Mouse (Mus musculus) lung, embryonic 14.5 days (tissue): ENCODE results near the gene Mrpl50. TPM values are rescaled to one million over a fixed set of nuclear protein-coding genes. Genes with fewer than 3 reads are reported as not detected.
"Not testable (repeated sequence)": the region's sequence is repeated elsewhere in the genome, so short reads cannot be mapped to it uniquely, and the experiment has no call there.

Experiments
- ATAC-seq: fragments of 200-750 bp; cut with Nextera tagmentation; 2 replicates; pipeline ENCODE4 v1.8.0; 2017; ENCODE audit warnings: mild to moderate bottlenecking, moderate TSS enrichment, moderate library complexity; ENCODE audit not compliant: insufficient read depth
- DNase-seq: peaks from one replicate; pipeline ENCODE4 v3.0.0-alpha.2; 2015
- H3K27ac ChIP-seq: fragments of 300-500 bp; sonication (generic); 2 replicates; pipeline ENCODE4 v1.5.1; 2014; ENCODE audit warnings: low read depth, mild to moderate bottlenecking, moderate library complexity
- H3K27me3 ChIP-seq: fragments of 300-500 bp; sonication (generic); 2 replicates; pipeline ENCODE4 v1.6.1; 2014; ENCODE audit warnings: low read length, control low read depth; ENCODE audit not compliant: insufficient read depth
- H3K36me3 ChIP-seq: fragments of 300-500 bp; sonication (generic); 2 replicates; pipeline ENCODE4 v1.6.1; 2014; ENCODE audit warnings: control low read depth; ENCODE audit not compliant: insufficient read depth
- H3K4me1 ChIP-seq: fragments of 300-500 bp; sonication (generic); 2 replicates; pipeline ENCODE4 v1.6.1; 2014; ENCODE audit warnings: antibody characterized with exemption, control low read depth; ENCODE audit not compliant: insufficient read depth
- H3K4me2 ChIP-seq: fragments of 300-500 bp; sonication (generic); 2 replicates; pipeline ENCODE4 v1.6.1; 2014; ENCODE audit warnings: mild to moderate bottlenecking
- H3K4me3 ChIP-seq: fragments of 300-500 bp; sonication (generic); 2 replicates; pipeline ENCODE4 v1.5.1; 2014; ENCODE audit warnings: low read depth, low read length
- H3K9ac ChIP-seq: fragments of 300-500 bp; sonication (generic); 2 replicates; pipeline ENCODE4 v1.6.1; 2014
- H3K9me3 ChIP-seq: fragments of 300-500 bp; sonication (generic); 2 replicates; pipeline ENCODE4 v1.6.1; 2016; ENCODE audit warnings: low read depth, low read length, control low read depth
- CTCF ChIP-seq: IDR thresholded peaks from 2 replicates; pipeline ENCODE4 v1.5.1; 2016; ENCODE audit warnings: antibody characterized with exemption, low read depth
- WGBS: fragments of 180-500 bp; shearing (Covaris S2); extraction: QIAGEN DNeasy Blood & Tissue Kit; methylation state at CpG from one replicate; pipeline ENCODE4 v1.1.7; 2014; 5-methylcytosine and 5-hydroxymethylcytosine counted together
- polyA plus RNA-seq: library from polyadenylated mRNA; unstranded; fragments of >200 nt; fragmentation: Nextera tagmentation; extraction: Ambion mirVana; gene quantifications from 2 replicates; pipeline ENCODE4 v1.2.1, GENCODE M21; 2014

Gene Mrpl50
- polyA plus RNA-seq, 1 experiment from 2014 or later, result 75.2 TPM

DNA sequence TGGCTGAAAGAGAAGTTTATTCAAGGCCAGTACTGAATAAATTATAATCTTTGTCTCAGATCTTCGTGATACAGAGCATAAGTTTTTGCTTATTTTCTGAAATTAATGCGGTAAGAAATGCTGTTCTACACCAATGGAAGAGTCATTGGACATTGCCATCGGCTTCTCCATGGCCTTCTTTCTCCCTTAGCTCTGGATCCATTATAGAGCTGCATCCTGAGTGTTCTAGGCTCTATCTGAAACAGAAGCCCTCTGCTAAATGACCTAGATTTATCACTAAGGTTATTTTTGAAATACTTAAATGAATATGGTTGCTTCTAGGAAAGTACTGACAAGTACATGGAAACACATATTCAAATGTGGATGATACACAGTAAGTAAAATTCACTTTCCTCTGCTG is 14.1 kb upstream of the Mrpl50 start:
- Histone ChIP-seq H3K36me3 (peaks cover 17% of the 10 kb centered on the region), H3K9ac (no peak overlapping the region), H3K27me3 (no peaks in the 10 kb centered on the region), H3K4me1 (no peaks in the 10 kb centered on the region), H3K9me3 (peaks cover 10% of the 10 kb centered on the region; the same call in 1 of the 2 replicates), H3K27ac (no peak overlapping the region), H3K4me3 (no peak overlapping the region), H3K4me2 (no peak overlapping the region)
- DNase-seq, result no peak
- no peak for ATAC-seq
- TF ChIP-seq CTCF, result no peak
- WGBS, result 85% methylated on average over 3 of the region's 3 CpGs

- Histone ChIP-seq H3K4me1 (no peaks in the 10 kb centered on the region), H3K4me2 (peak overlapping the region; percentile 67), H3K27me3 (no peaks in the 10 kb centered on the region), H3K36me3 (peaks cover 10% of the 10 kb centered on the region), H3K9ac (no peak overlapping the region), H3K27ac (no peak overlapping the region), H3K4me3 (peak overlapping the region; percentile 72; the same call in 1 of the 2 replicates), H3K9me3 (no peaks in the 10 kb centered on the region)
- WGBS, result 64% methylated on average over 9 of the region's 9 CpGs
- ATAC-seq (no peak), DNase-seq (peak; percentile 38)
- no peak for TF ChIP-seq CTCF
Measured at GRCm38 (mm10) chr4:49522576-49522975, 1.7 kb upstream of the Mrpl50 start.

DNA sequence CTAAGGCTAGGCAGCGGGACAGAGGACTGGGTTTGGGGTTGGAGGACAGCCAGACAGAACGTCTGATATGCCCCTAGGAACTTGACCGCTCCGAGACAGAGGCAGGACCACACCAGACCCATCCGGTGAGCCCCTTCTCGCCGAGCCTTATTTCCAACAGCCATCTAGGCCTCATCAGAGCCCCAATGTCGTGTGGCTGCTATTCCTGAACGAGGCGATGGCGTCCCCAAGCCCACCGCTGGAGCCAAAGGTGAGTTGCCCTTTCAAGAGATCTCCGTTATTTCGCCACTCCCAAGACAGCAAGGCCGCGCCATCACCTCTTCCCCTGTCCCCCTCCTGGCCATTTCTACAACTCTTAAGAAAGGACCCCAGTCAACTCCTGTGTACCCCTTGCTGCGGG is 453 bp upstream of the Mrpl50 start:
- Histone ChIP-seq H3K36me3 (peaks cover 10% of the 10 kb centered on the region), H3K4me1 (no peaks in the 10 kb centered on the region), H3K27ac (no peak overlapping the region), H3K4me3 (peak overlapping the region; percentile 72), H3K9ac (peak overlapping the region; percentile 71), H3K27me3 (no peaks in the 10 kb centered on the region), H3K4me2 (peak overlapping the region; percentile 67), H3K9me3 (no peaks in the 10 kb centered on the region)
- peak; percentile 43 for TF ChIP-seq CTCF
- no peak for DNase-seq
- WGBS, result under 1% methylated on average over 17 of the region's 17 CpGs
- ATAC-seq, result peak; percentile 74

- Histone ChIP-seq H3K9me3 (no peaks in the 10 kb centered on the region), H3K27me3 (no peaks in the 10 kb centered on the region), H3K27ac (no peak overlapping the region), H3K36me3 (peaks cover 5% of the 10 kb centered on the region), H3K4me2 (peak overlapping the region; percentile 74), H3K4me1 (no peaks in the 10 kb centered on the region), H3K9ac (peak overlapping the region; percentile 9; the same call in 1 of the 2 replicates), H3K4me3 (peak overlapping the region; percentile 72)
- ATAC-seq (no peak), DNase-seq (peak; percentile 32)
- TF ChIP-seq CTCF, result peak; percentile 23; the same call in 1 of the 2 replicates
- 69% methylated on average over 5 of the region's 5 CpGs for WGBS
Measured at GRCm38 (mm10) chr4:49519476-49519875, 1.4 kb downstream of the Mrpl50 start.

- Histone ChIP-seq H3K4me1 (no peaks in the 10 kb centered on the region), H3K9ac (no peak overlapping the region), H3K27ac (no peak overlapping the region), H3K36me3 (peaks cover 31% of the 10 kb centered on the region), H3K4me2 (no peak overlapping the region), H3K9me3 (no peaks in the 10 kb centered on the region), H3K4me3 (no peak overlapping the region), H3K27me3 (no peaks in the 10 kb centered on the region)
- WGBS, result 94% methylated on average over 6 of the region's 6 CpGs
- ATAC-seq (no peak), DNase-seq (no peak)
- TF ChIP-seq CTCF, result no peak
Measured at GRCm38 (mm10) chr4:49514441-49514840, 6.5 kb downstream of the Mrpl50 start.

GRCm38 (mm10) chr4:49512636-49513035 is 8.3 kb downstream of the Mrpl50 start:
- no peaks in the 10 kb centered on the region for H3K4me1 ChIP-seq
- DNase-seq (no peak), ATAC-seq (no peak)
- H3K9ac ChIP-seq, result no peak overlapping the region
- no peaks in the 10 kb centered on the region for H3K27me3 ChIP-seq
- H3K27ac ChIP-seq, result no peak overlapping the region
- H3K4me2 ChIP-seq, result no peak overlapping the region
- no peak for TF ChIP-seq CTCF
- WGBS, result 91% methylated on average over 4 of the region's 4 CpGs
- no peaks in the 10 kb centered on the region for H3K9me3 ChIP-seq
- peaks cover 31% of the 10 kb centered on the region for H3K36me3 ChIP-seq
- H3K4me3 ChIP-seq, result no peak overlapping the region

DNA sequence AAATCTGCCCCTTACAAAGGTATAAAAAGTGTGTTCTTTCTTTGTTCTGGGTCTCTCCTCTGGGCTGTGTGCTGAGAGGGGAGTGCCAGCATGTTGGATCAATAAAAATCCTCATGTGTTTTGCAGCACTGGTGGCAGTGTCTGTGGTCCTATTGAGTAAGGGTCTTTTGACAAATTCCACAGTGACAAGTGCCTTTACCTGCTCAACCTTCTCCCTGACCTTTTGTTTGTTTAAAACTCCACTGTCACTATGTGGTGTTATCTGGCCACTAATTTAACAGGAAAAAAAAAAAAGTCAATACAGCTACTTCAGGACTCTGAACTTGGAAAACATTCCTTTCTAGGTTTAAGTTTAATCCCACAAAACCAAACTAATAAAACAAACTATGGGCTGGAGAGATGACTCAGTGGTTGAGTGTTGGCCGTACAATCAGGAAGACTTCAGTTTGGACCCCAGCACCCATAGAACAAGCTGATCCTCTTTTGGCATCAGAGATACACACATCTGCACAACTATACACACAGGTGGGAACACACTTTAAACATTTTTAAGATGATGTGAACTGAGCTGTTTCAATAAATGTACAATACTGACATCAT is 10.6 kb downstream of the Mrpl50 start:
- H3K4me1 ChIP-seq, H3K27ac ChIP-seq, H3K4me2 ChIP-seq, DNase-seq, H3K27me3 ChIP-seq, H3K9me3 ChIP-seq, ATAC-seq, H3K4me3 ChIP-seq, H3K9ac ChIP-seq: not testable (repeated sequence)
- peaks cover 31% of the 10 kb centered on the region for H3K36me3 ChIP-seq
- WGBS, result 60% methylated on average over 1 of the region's 1 CpGs
